Mouse (Mus musculus): ENCODE results near the gene Nacc2.

DNA sequence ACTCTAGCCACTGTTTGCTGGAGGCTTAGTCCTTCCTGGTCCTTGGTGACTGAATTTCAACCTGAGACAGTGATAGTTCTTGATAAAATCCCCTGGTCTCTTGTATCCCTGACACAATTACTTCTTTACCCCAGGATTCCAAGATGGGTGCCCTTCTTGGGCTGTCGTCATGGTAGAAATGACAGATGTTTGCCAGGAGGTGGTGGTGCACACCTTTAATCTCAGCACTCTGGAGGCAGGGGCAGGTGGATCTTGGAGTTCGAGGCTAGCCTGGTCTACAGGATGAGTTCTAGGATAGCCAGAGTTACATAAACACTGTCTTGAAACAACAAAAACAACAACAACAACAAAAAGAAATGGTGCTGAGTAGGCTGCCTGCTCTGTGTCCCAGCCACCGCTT, 20.0 kb upstream of the Nacc2 start:
- TF ChIP-seq USF1 (IDR thresholded peaks at IDR 0.05; ENCODE audit: low read depth) (no peak), POLR2AphosphoS2 (IDR thresholded peaks at IDR 0.05; ENCODE audit: insufficient read length, low read depth) (no peak), REST (IDR thresholded peaks at IDR 0.05; ENCODE audit: insufficient read depth, insufficient read length) (no peak), POLR2A (IDR thresholded peaks at IDR 0.05; ENCODE audit: insufficient read length, low read depth) (no peak)
